Mouse (Mus musculus) heart, postnatal 0 days (tissue): ENCODE data around the gene Swap70.

Source experiments
- CTCF ChIP-seq: IDR thresholded peaks from 2 replicates; pipeline ENCODE4 v1.5.1; 2016; ENCODE audit warnings: antibody characterized with exemption, control low read depth, low read depth
- EP300 ChIP-seq: IDR thresholded peaks from 2 replicates; pipeline ENCODE4 v1.6.1; 2016; ENCODE audit warnings: antibody characterized with exemption, low read depth

GRCm38 (mm10) chr7:110325381-110326110 is 104.0 kb downstream of the Swap70 start:
- no peak for TF ChIP-seq CTCF
- TF ChIP-seq EP300, result no peak
